ENCODE assay signal across 10 mouse cellular contexts in genomic region chr4:99653608-99654221, GRCm38 (mm10). TPM values are rescaled to one million over a fixed set of nuclear protein-coding genes. Genes with fewer than 3 reads are reported as not detected.
A peak's percentile ranks its signal among the peaks of the same experiment; 100 is the strongest.
DNase-seq lines count a peak whose midpoint lies in the region; ATAC-seq lines count a peak whose summit lies in the region.
"Had no signal": no experiment of that assay in that cellular context is flagged by ENCODE, and none has a peak within 500 bp of the region (broad histone marks: within the 10 kb centered on the region; RNA-seq: fewer than 3 reads in every experiment).

No protein-coding gene starts in this region.

- no peak overlapping the region for H3K9ac ChIP-seq in lung, embryonic 16.5 days (ENCODE audit: low read length)
- 0 out of 2 replicates have a peak overlapping the region, but pooled peaks have one; percentile 36 for H3K9ac ChIP-seq in hindbrain, embryonic 12.5 days
- H3K9ac ChIP-seq: embryonic facial prominence, embryonic 12.5 days had no signal

- 0 out of 2 replicates have a peak overlapping the region, but pooled peaks have one; percentile 13 for H3K4me3 ChIP-seq in lung, embryonic 16.5 days (ENCODE audit: low read length)
- peak overlapping the region; percentile 14 for H3K4me3 ChIP-seq in hindbrain, embryonic 12.5 days

- no peak for ATAC-seq in lung, embryonic 16.5 days (ENCODE audit: low read depth)
- ATAC-seq in hindbrain, embryonic 12.5 days (ENCODE audit: low FRiP score): 0 out of 2 replicates have a peak, but pooled peaks have one; percentile 29

- H3K27me3 ChIP-seq in lung, embryonic 16.5 days (ENCODE audit: control insufficient read depth, insufficient read depth, low read depth, low read length): peaks cover 96% of the 10 kb centered on the region
- peaks cover 87% of the 10 kb centered on the region for H3K27me3 ChIP-seq in hindbrain, embryonic 12.5 days

- no peak overlapping the region for H3K27ac ChIP-seq in lung, embryonic 16.5 days (ENCODE audit: low read length)
- H3K27ac ChIP-seq in hindbrain, embryonic 12.5 days: peak overlapping the region; percentile 62; the same call in 1 of the 2 replicates
- H3K27ac ChIP-seq: embryonic facial prominence, embryonic 12.5 days had no signal

- under 1% methylated on average over 36 of the region's 36 CpGs for WGBS in lung, embryonic 16.5 days
- WGBS in hindbrain, embryonic 12.5 days: under 1% methylated on average over 36 of the region's 36 CpGs

- H3K36me3 ChIP-seq in lung, embryonic 16.5 days (ENCODE audit: control insufficient read depth, insufficient read depth, low read length): no peaks in the 10 kb centered on the region
- no peaks in the 10 kb centered on the region for H3K36me3 ChIP-seq in hindbrain, embryonic 12.5 days
- H3K36me3 ChIP-seq: embryonic facial prominence, embryonic 12.5 days had no signal

- DNase-seq in embryo, embryonic 10 days (ENCODE audit: low spot score): peak; percentile 58
- DNase-seq in embryo, embryonic 9.5 days (ENCODE audit: extremely low spot score): no peak
- DNase-seq in lung, postnatal 25 days (ENCODE audit: low spot score): no peak
- peak; percentile 49 for DNase-seq in retina, postnatal 1 day
- no peak for DNase-seq in frontal cortex, postnatal 36 days (ENCODE audit: low spot score in 2 of 2)
- no peak for DNase-seq in adrenal gland, postnatal 10 days
- DNase-seq: thymus, adult 18-20 months had no signal

- H3K4me2 ChIP-seq in lung, embryonic 16.5 days (ENCODE audit: low read depth, low read length): peak overlapping the region; percentile 2; the same call in 1 of the 2 replicates
- H3K4me2 ChIP-seq in hindbrain, embryonic 12.5 days (replicated peaks): peak overlapping the region; percentile 22
- H3K4me2 ChIP-seq: embryonic facial prominence, embryonic 12.5 days had no signal

- H3K4me1 ChIP-seq in lung, embryonic 16.5 days (replicated peaks; ENCODE audit: control insufficient read depth, insufficient read depth, low read length): peaks cover 20% of the 10 kb centered on the region
- peaks cover 28% of the 10 kb centered on the region for H3K4me1 ChIP-seq in hindbrain, embryonic 12.5 days

- no peaks in the 10 kb centered on the region for H3K9me3 ChIP-seq in lung, embryonic 16.5 days (ENCODE audit: control insufficient read depth, low read length)
- H3K9me3 ChIP-seq in hindbrain, embryonic 12.5 days (replicated peaks): no peaks in the 10 kb centered on the region
- H3K9me3 ChIP-seq: embryonic facial prominence, embryonic 12.5 days had no signal

RNA-seq across cellular contexts. Expression of gene Foxd3, which starts 2.4 kb away (rescaled TPM):
- 0.13 TPM in 1 of 2 replicates, not detected in the other for polyA plus RNA-seq in lung, embryonic 16.5 days (2015; fragmentation: Nextera tagmentation; extraction: Ambion mirVana)
- polyA plus RNA-seq in hindbrain, embryonic 12.5 days (2016; fragmentation: Nextera tagmentation; extraction: Ambion mirVana): 4.4 and 5.1 TPM in 2 replicates
- total RNA-seq in adrenal gland, postnatal 10 days (2021): 1 to 10 TPM; 2.4 to 3.5 TPM

Comparison
In these comparisons a context has a peak if more than half of its experiments do, and no peak if none do; other contexts are left out.
1. DNase-seq: peak in embryo, embryonic 10 days (single experiment) and retina, postnatal 1 day (single experiment); none in embryo, embryonic 9.5 days (single experiment), lung, postnatal 25 days (single experiment), frontal cortex, postnatal 36 days (0 of 2) and adrenal gland, postnatal 10 days (single experiment).